Mouse (Mus musculus) heart, adult 2 months (tissue): ENCODE measurements around the gene Cpb1. TPM values are rescaled to one million over a fixed set of nuclear protein-coding genes. Genes with fewer than 3 reads are reported as not detected.

ENCODE experiments used
- DNase-seq, 2 experiments: peaks; one replicate each; pipeline ENCODE4 v3.0.0; 2021
- H3K27ac ChIP-seq: fragments of 200-600 bp; 2 replicates; pipeline ENCODE4 v1.8.1; 2022
- H3K27me3 ChIP-seq: fragments of 200-500 bp; 2 replicates; pipeline ENCODE4 v1.6.1; 2012; ENCODE audit warnings: mild to moderate bottlenecking, low read length, inconsistent platforms, mixed read lengths; ENCODE audit not compliant: control insufficient read depth, insufficient read depth
- H3K36me3 ChIP-seq: fragments of 200-500 bp; 2 replicates; pipeline ENCODE4 v1.6.1; 2012; ENCODE audit warnings: low read length, inconsistent platforms; ENCODE audit not compliant: control insufficient read depth, insufficient read depth
- H3K4me1 ChIP-seq: fragments of 200-500 bp; 2 replicates; pipeline ENCODE4 v1.6.1; 2011; ENCODE audit warnings: low read length; ENCODE audit not compliant: control insufficient read depth, insufficient read depth
- H3K4me3 ChIP-seq: fragments of 200-600 bp; 2 replicates; pipeline ENCODE4 v1.8.1; 2022
- H3K79me2 ChIP-seq: fragments of 200-500 bp; replicated peaks from 2 replicates; pipeline ENCODE4 v1.6.1; 2012; ENCODE audit warnings: mild to moderate bottlenecking, inconsistent platforms, low read length, moderate library complexity, mixed read lengths; ENCODE audit not compliant: control insufficient read depth, insufficient read depth
- H3K9ac ChIP-seq: fragments of 200-500 bp; 2 replicates; pipeline ENCODE4 v1.6.1; 2012; ENCODE audit warnings: low read depth, mild to moderate bottlenecking, control low read depth, inconsistent platforms, low read length, mixed read lengths
- CTCF ChIP-seq: fragments of 200-600 bp; IDR thresholded peaks from 2 replicates; pipeline ENCODE4 v1.8.1; 2022; ENCODE audit warnings: antibody characterized with exemption, mild to moderate bottlenecking, moderate library complexity
- EP300 ChIP-seq: fragments of 200-500 bp; IDR thresholded peaks from 2 replicates; pipeline ENCODE4 v1.6.1; 2011; ENCODE audit warnings: low read depth, low read length, control low read depth; ENCODE audit not compliant: insufficient read depth
- POLR2A ChIP-seq: fragments of 200-500 bp; IDR thresholded peaks from 2 replicates; pipeline ENCODE4 v1.6.1; 2011; ENCODE audit warnings: mild to moderate bottlenecking, low read depth, low read length, control low read depth; ENCODE audit not compliant: insufficient read depth
- WGBS: fragments of 180-500 bp; shearing (Covaris S2); methylation state at CpG from one replicate; pipeline ENCODE4 v1.1.7; 2018; 5-methylcytosine and 5-hydroxymethylcytosine counted together
- intact Hi-C: fragments of 180-260 bp; cut with DNase I; formaldehyde crosslinking; loops from one replicate; pipeline ENCODE4 v1.15.1; 2025
- polyA plus RNA-seq: library from polyadenylated mRNA; depleted of rRNA; stranded (reverse); fragments of >200 nt; gene quantifications from 2 replicates; pipeline ENCODE4 v1.2.3, GENCODE M21; 2012
- total RNA-seq, 2 experiments: library from RNA; stranded (reverse); gene quantifications; 2 replicates each; pipeline ENCODE4 v1.2.3; 2021

Gene Cpb1
- total and polyA plus RNA-seq, 3 experiments, result not detected

DNA sequence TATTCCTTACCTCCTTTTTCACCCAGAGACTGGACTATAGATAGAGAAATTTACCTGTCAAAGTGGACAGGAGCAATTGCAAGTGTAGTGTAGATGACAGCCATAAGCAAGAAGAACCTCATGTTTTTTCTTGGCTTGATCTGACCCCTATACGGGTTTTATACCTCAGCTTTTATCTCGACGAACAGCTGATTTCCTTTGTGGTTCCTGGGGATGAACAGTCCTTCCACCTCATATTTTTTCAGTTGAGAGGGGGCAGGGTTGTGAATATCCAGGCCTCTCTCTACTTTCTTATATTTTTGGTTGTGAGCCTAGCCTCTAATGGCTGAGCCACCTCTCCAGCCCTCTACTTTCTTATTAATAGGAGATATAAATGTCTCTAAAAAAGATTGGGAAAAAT lies 33.5 kb downstream of the Cpb1 start, which contains the start of gene Cpa3:
Gene Cpa3, minus strand, starts transcription at position 132 of the 400 bp plus-strand sequence.
- intact Hi-C loops, result no loop called here
- Histone ChIP-seq H3K36me3 (no peaks in the 10 kb centered on the region), H3K4me3 (no peak within 1 kb of the TSS), H3K27me3 (no peaks in the 10 kb centered on the region), H3K79me2 (no peaks in the 10 kb centered on the region), H3K9ac (no peak within 1 kb of the TSS), H3K4me1 (no peaks in the 10 kb centered on the region), H3K27ac (no peak within 1 kb of the TSS)
- no peak for TF ChIP-seq CTCF
- no peak for TF ChIP-seq EP300
- TF ChIP-seq POLR2A, result no peak
- 41% methylated on average over 3 of the region's 3 CpGs for WGBS
- DNase-seq, result no peak

DNA sequence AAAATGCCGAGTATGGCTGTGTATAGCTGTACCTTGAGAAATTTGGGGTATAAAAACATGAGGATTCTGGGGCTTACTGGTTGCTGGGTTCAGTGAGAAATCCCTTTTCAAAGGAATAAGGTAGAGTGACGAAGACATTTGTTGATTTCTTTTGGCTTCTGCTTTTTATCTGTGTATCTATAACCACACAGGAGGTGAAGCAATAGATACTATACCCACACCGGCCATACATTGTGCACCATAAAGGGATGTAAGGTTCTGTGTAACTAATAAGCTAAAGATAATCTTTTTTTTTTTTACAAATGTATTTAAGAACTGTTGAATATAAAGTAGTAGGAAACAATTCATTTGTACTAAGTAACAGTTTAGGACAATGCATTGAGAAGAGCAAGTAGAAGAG lies 35.8 kb downstream of the Cpb1 start:
- Histone ChIP-seq H3K9ac (no peak overlapping the region), H3K36me3 (no peaks in the 10 kb centered on the region), H3K27me3 (no peaks in the 10 kb centered on the region), H3K79me2 (no peaks in the 10 kb centered on the region), H3K4me1 (no peaks in the 10 kb centered on the region), H3K27ac (no peak overlapping the region), H3K4me3 (no peak overlapping the region)
- intact Hi-C loops, result no loop called here
- TF ChIP-seq EP300 (no peak), CTCF (no peak), POLR2A (no peak)
- DNase-seq, result no peak
- 82% methylated on average over 3 of the region's 3 CpGs for WGBS

DNA sequence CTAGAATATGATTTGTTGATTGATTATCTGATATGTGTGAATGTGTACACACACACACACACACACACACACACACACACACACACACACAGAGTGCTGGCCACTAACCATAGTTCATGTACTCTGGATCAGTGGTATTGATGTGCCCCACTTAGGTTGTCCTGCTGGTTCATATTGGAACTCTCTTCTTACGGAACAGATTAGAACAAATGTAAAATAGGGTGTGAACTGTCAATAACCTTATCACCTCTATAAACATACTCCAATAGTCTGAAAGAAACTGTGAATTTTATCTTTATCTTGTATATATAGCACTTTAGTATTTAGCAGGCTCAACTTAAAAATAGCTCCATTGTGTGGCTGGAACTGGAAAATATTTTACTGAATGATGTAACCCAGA lies 38.6 kb downstream of the Cpb1 start:
- Histone ChIP-seq H3K36me3 (no peaks in the 10 kb centered on the region), H3K27ac (no peak overlapping the region), H3K4me1 (no peaks in the 10 kb centered on the region), H3K27me3 (no peaks in the 10 kb centered on the region), H3K79me2 (no peaks in the 10 kb centered on the region), H3K9ac (no peak overlapping the region), H3K4me3 (no peak overlapping the region)
- TF ChIP-seq POLR2A (no peak), CTCF (no peak), EP300 (no peak)
- WGBS, result 33% methylated on average over 1 of the region's 1 CpGs
- no peak for DNase-seq
- intact Hi-C loops, result no loop called here

DNA sequence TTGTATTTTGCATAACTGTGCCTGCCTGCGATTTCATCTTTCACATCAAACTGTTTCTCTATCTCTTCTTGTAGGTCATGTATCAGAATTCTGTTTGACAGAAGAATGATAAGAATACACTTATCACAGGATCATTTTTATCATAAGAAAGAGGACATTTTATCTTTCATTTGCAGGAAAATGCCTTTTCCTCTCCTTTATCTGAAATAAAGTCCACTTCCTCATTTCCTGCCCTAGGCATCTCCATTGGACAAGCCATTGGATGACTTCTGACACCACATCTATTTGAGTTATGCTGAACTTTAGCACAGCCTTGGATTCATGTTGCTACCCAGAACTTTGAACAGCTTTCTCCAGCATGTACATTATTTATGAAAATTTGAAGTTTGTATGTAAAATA lies 46.5 kb downstream of the Cpb1 start:
- intact Hi-C loops, result no loop called here
- no peaks in the 10 kb centered on the region for H3K27me3 ChIP-seq
- 69% methylated on average over 1 of the region's 1 CpGs for WGBS
- no peaks in the 10 kb centered on the region for H3K4me1 ChIP-seq
- H3K4me3 ChIP-seq, result no peak overlapping the region
- TF ChIP-seq POLR2A, result no peak
- no peak for TF ChIP-seq CTCF
- no peak for TF ChIP-seq EP300
- H3K27ac ChIP-seq, result no peak overlapping the region
- H3K9ac ChIP-seq, result no peak overlapping the region
- no peaks in the 10 kb centered on the region for H3K36me3 ChIP-seq
- H3K79me2 ChIP-seq, result no peaks in the 10 kb centered on the region
- DNase-seq, result no peak

GRCm38 (mm10) chr3:20225429-20225828 lies 50.1 kb downstream of the Cpb1 start:
- Histone ChIP-seq H3K9ac (no peak overlapping the region), H3K4me1 (no peaks in the 10 kb centered on the region), H3K27ac (no peak overlapping the region), H3K27me3 (no peaks in the 10 kb centered on the region), H3K79me2 (no peaks in the 10 kb centered on the region), H3K4me3 (no peak overlapping the region), H3K36me3 (no peaks in the 10 kb centered on the region)
- DNase-seq, result no peak
- intact Hi-C loops, result no loop called here
- WGBS, result 59% methylated on average over 2 of the region's 2 CpGs
- no peak for TF ChIP-seq CTCF
- no peak for TF ChIP-seq EP300
- no peak for TF ChIP-seq POLR2A

- TF ChIP-seq POLR2A (no peak), CTCF (no peak), EP300 (no peak)
- WGBS, result 67% methylated on average over 9 of the region's 9 CpGs
- Histone ChIP-seq H3K79me2 (no peaks in the 10 kb centered on the region), H3K4me3 (no peak overlapping the region), H3K27me3 (no peaks in the 10 kb centered on the region), H3K9ac (no peak overlapping the region), H3K36me3 (no peaks in the 10 kb centered on the region), H3K4me1 (no peaks in the 10 kb centered on the region), H3K27ac (no peak overlapping the region)
- no peak for DNase-seq
- intact Hi-C loops, result no loop called here
These were observed 52.4 kb downstream of the Cpb1 start for GRCm38 (mm10) chr3:20222926-20223698.
